Mouse (Mus musculus) heart, postnatal 0 days (tissue): ENCODE data around the gene Urb2.

ENCODE experiments used
- CTCF ChIP-seq: IDR thresholded peaks from 2 replicates; pipeline ENCODE4 v1.5.1; 2016; ENCODE audit warnings: antibody characterized with exemption, control low read depth, low read depth
- EP300 ChIP-seq: IDR thresholded peaks from 2 replicates; pipeline ENCODE4 v1.6.1; 2016; ENCODE audit warnings: antibody characterized with exemption, low read depth

DNA sequence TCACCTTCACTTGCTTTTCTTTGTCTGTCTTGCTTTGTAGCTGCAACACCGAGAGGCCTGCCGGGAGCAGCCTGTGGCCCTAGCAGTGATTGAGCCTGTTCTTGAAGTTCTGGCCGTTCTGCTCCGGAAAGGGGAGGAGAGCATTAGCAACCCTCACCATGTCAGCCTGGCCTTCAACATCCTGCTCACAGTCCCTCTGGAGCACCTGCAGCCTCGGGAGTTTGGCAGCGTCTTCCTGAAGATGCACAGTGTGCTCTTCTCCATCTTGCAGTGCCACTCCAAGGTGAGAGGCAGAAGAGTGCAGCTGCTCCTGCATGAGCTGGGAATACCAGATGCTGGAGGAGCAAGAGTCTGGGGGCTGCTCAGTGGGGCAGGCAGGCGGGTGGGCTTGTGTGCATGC is 16.8 kb downstream of the Urb2 start:
- TF ChIP-seq CTCF: no peak
- TF ChIP-seq EP300: no peak
